In the genomic region with DNA sequence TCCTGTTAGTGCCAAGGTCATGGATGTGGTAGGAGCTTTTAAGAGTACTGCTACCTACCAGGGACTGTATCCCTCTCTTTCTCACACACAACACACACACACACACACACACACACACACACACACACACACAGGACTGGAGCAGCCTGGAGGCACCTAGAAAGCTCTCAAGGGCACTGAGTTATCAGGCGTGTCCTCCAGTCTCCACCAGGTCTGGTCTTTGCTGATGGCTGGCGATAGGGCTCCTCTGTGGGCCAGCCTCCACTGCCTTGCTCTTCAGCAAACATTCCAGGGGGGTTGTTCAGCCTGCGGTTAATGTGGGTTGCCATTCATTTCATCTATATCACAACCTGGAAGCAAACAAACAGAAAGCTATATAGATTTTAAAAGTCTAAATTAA, we compare ENCODE assay signal across 25 mouse cellular contexts. TPM values are rescaled to one million over a fixed set of nuclear protein-coding genes. Genes with fewer than 3 reads are reported as not detected.
DNase-seq lines count a peak whose midpoint lies in the region; ATAC-seq and TF ChIP-seq lines count a peak whose summit lies in the region.
"Had no signal": no experiment of that assay in that cellular context is flagged by ENCODE, and none has a peak within 500 bp of the region (broad histone marks: within the 10 kb centered on the region; RNA-seq: fewer than 3 reads in every experiment).

No protein-coding gene starts in this region.

- peaks cover 3% of the 10 kb centered on the region for H3K4me1 ChIP-seq in liver, embryonic 11.5 days (replicated peaks; ENCODE audit: control insufficient read depth, insufficient read depth, low read length)
- no peaks in the 10 kb centered on the region for H3K4me1 ChIP-seq in liver, embryonic 16.5 days (ENCODE audit: control insufficient read depth, low read depth, low read length)
- peaks cover 6% of the 10 kb centered on the region; the same call in 1 of the 2 replicates for H3K4me1 ChIP-seq in stomach, embryonic 14.5 days (ENCODE audit: control insufficient read depth, insufficient read depth, low read length)
- H3K4me1 ChIP-seq in midbrain, embryonic 13.5 days (replicated peaks) = no peaks in the 10 kb centered on the region
- H3K4me1 ChIP-seq: forebrain, embryonic 13.5 days; neural tube, embryonic 12.5 days had no signal

- no peak overlapping the region for H3K27ac ChIP-seq in liver, embryonic 11.5 days (ENCODE audit: low read depth, low read length)
- H3K27ac ChIP-seq in liver, embryonic 16.5 days (ENCODE audit: low read length) = no peak overlapping the region
- no peak overlapping the region for H3K27ac ChIP-seq in stomach, embryonic 14.5 days (ENCODE audit: low read length)
- no peak overlapping the region for H3K27ac ChIP-seq in midbrain, embryonic 13.5 days
- H3K27ac ChIP-seq: forebrain, embryonic 13.5 days; kidney, postnatal 0 days; limb, embryonic 10.5 days; limb, embryonic 15.5 days; neural tube, embryonic 12.5 days had no signal

- WGBS in liver, embryonic 11.5 days = 57% methylated on average over 3 of the region's 3 CpGs
- WGBS in liver, embryonic 16.5 days (ENCODE audit: insufficient replicate concordance) = 23% methylated on average over 3 of the region's 3 CpGs
- 77% methylated on average over 3 of the region's 3 CpGs for WGBS in stomach, embryonic 14.5 days
- WGBS in midbrain, embryonic 13.5 days = 91% methylated on average over 3 of the region's 3 CpGs

- H3K9me3 ChIP-seq in liver, embryonic 11.5 days (ENCODE audit: control insufficient read depth, low read length) = no peaks in the 10 kb centered on the region
- H3K9me3 ChIP-seq in liver, embryonic 16.5 days (replicated peaks; ENCODE audit: control insufficient read depth, low read length) = no peaks in the 10 kb centered on the region
- no peaks in the 10 kb centered on the region for H3K9me3 ChIP-seq in stomach, embryonic 14.5 days (ENCODE audit: control insufficient read depth, low read depth, low read length)
- no peaks in the 10 kb centered on the region for H3K9me3 ChIP-seq in midbrain, embryonic 13.5 days
- H3K9me3 ChIP-seq: forebrain, embryonic 13.5 days; limb, embryonic 10.5 days; limb, embryonic 15.5 days; megakaryocyte, embryonic 14.5 days; neural tube, embryonic 12.5 days had no signal

- TF ChIP-seq CTCF in C2C12 (IDR thresholded peaks at IDR 0.05; ENCODE audit: control insufficient read depth, insufficient read depth, insufficient read length) = no peak

- peak; percentile 79 for ATAC-seq in liver, embryonic 11.5 days (replicated peaks; ENCODE audit: low FRiP score)
- ATAC-seq in liver, embryonic 16.5 days (ENCODE audit: low read depth) = peak; percentile 51
- ATAC-seq in stomach, embryonic 14.5 days (ENCODE audit: insufficient number of reproducible peaks, insufficient read depth, low FRiP score, low read depth) = peak; percentile 26; the same call in 1 of the 2 replicates
- ATAC-seq in midbrain, embryonic 13.5 days = no peak
- ATAC-seq: activated CD4-positive, CD25-positive, alpha-beta regulatory T cell, adult 4 months; forebrain, embryonic 13.5 days; hindbrain, embryonic 16.5 days had no signal

- H3K4me2 ChIP-seq in liver, embryonic 11.5 days = no peak overlapping the region
- H3K4me2 ChIP-seq in liver, embryonic 16.5 days (ENCODE audit: low read depth, low read length) = no peak overlapping the region
- no peak overlapping the region for H3K4me2 ChIP-seq in stomach, embryonic 14.5 days (replicated peaks; ENCODE audit: low read depth, low read length)
- H3K4me2 ChIP-seq in midbrain, embryonic 13.5 days (replicated peaks) = no peak overlapping the region
- H3K4me2 ChIP-seq: forebrain, embryonic 13.5 days; limb, embryonic 15.5 days; neural tube, embryonic 12.5 days had no signal

- no peaks in the 10 kb centered on the region for H3K79me2 ChIP-seq in C2C12 (ENCODE audit: control insufficient read depth, insufficient read depth)

- no peaks in the 10 kb centered on the region for H3K36me3 ChIP-seq in C2C12 (ENCODE audit: control insufficient read depth, insufficient read depth)
- no peaks in the 10 kb centered on the region for H3K36me3 ChIP-seq in liver, embryonic 11.5 days (ENCODE audit: control insufficient read depth, insufficient read depth, low read length)
- no peaks in the 10 kb centered on the region for H3K36me3 ChIP-seq in liver, embryonic 16.5 days (ENCODE audit: control insufficient read depth, insufficient read depth)
- H3K36me3 ChIP-seq in stomach, embryonic 14.5 days (ENCODE audit: control insufficient read depth, insufficient read depth, low read length) = no peaks in the 10 kb centered on the region
- no peaks in the 10 kb centered on the region for H3K36me3 ChIP-seq in midbrain, embryonic 13.5 days
- H3K36me3 ChIP-seq: limb, embryonic 10.5 days; limb, embryonic 15.5 days; neural tube, embryonic 12.5 days had no signal

- no peak overlapping the region for H3ac ChIP-seq in C2C12 (ENCODE audit: control insufficient read depth, insufficient read length, low read depth)

- DNase-seq in liver, embryonic 11.5 days (ENCODE audit: low spot score) = no peak
- no peak for DNase-seq in ovary, adult 18-20 months (ENCODE audit: low spot score)
- DNase-seq in kidney, postnatal 4 days = no peak
- DNase-seq: adrenal gland, postnatal 10 days; cerebellum, adult 9-10 months; cerebellum, postnatal 36 days; gastrocnemius, postnatal 14 days; kidney, adult 2 months; layer of hippocampus, postnatal 36 days; lung, postnatal 36 days; midbrain, embryonic 14.5 days; thymus, postnatal 4 days had no signal

- no peaks in the 10 kb centered on the region for H3K27me3 ChIP-seq in C2C12 (ENCODE audit: control insufficient read depth, insufficient read depth, insufficient read length)
- H3K27me3 ChIP-seq in liver, embryonic 11.5 days (replicated peaks; ENCODE audit: control insufficient read depth, insufficient read depth, low read length) = no peaks in the 10 kb centered on the region
- no peaks in the 10 kb centered on the region for H3K27me3 ChIP-seq in liver, embryonic 16.5 days (ENCODE audit: control insufficient read depth, insufficient read depth, low read depth, low read length)
- no peaks in the 10 kb centered on the region for H3K27me3 ChIP-seq in stomach, embryonic 14.5 days (ENCODE audit: control insufficient read depth, insufficient read depth, low read length)
- H3K27me3 ChIP-seq in midbrain, embryonic 13.5 days = no peaks in the 10 kb centered on the region
- H3K27me3 ChIP-seq: CH12.LX; forebrain, embryonic 13.5 days; limb, embryonic 15.5 days; neural tube, embryonic 12.5 days had no signal

- no peaks in the 10 kb centered on the region for H3K79me3 ChIP-seq in C2C12 (ENCODE audit: low read depth)

- H3K4me3 ChIP-seq in C2C12 (ENCODE audit: insufficient read depth, poor library complexity, severe bottlenecking) = no peak overlapping the region
- H3K4me3 ChIP-seq in liver, embryonic 11.5 days (ENCODE audit: low read depth, low read length) = no peak overlapping the region
- H3K4me3 ChIP-seq in liver, embryonic 16.5 days (ENCODE audit: low read depth, low read length) = no peak overlapping the region
- no peak overlapping the region for H3K4me3 ChIP-seq in stomach, embryonic 14.5 days (ENCODE audit: low read depth, low read length)
- H3K4me3 ChIP-seq in midbrain, embryonic 13.5 days (replicated peaks) = no peak overlapping the region
- H3K4me3 ChIP-seq: forebrain, embryonic 13.5 days; limb, embryonic 10.5 days; limb, embryonic 15.5 days; megakaryocyte, embryonic 14.5 days; neural tube, embryonic 12.5 days had no signal

- no peak overlapping the region for H3K9ac ChIP-seq in liver, embryonic 11.5 days (ENCODE audit: low read depth, low read length)
- no peak overlapping the region for H3K9ac ChIP-seq in liver, embryonic 16.5 days (ENCODE audit: low read depth, low read length)
- H3K9ac ChIP-seq in stomach, embryonic 14.5 days (replicated peaks; ENCODE audit: low read depth, low read length) = no peak overlapping the region
- no peak overlapping the region for H3K9ac ChIP-seq in midbrain, embryonic 13.5 days (replicated peaks)
- H3K9ac ChIP-seq: forebrain, embryonic 13.5 days; limb, embryonic 15.5 days; neural tube, embryonic 12.5 days had no signal

TF ChIP-seq in C2C12, 6 proteins besides CTCF, POLR2A, EP300 and RAD21:
- TF ChIP-seq MYOD1 (IDR thresholded peaks at IDR 0.05; ENCODE audit: control insufficient read depth, insufficient read length, low read depth) (peak; percentile 19), USF1 (IDR thresholded peaks at IDR 0.05; ENCODE audit: low read depth) (no peak), MYOG (IDR thresholded peaks at IDR 0.05; ENCODE audit: control insufficient read depth, extremely low read depth, insufficient read length) (no peak), FOSL1 (IDR thresholded peaks at IDR 0.05; ENCODE audit: insufficient read depth, low read length, poor library complexity, severe bottlenecking) (no peak)

RNA-seq across cellular contexts. Expression of a gene that starts 17.0 kb away (rescaled TPM):
- 16.8 TPM for polyA plus RNA-seq in C2C12 (2012; fragmentation: generic; extraction: Trizol)
- polyA plus RNA-seq in liver, embryonic 11.5 days (2014; fragmentation: Nextera tagmentation; extraction: Ambion mirVana) = 33.1 and 36.8 TPM in 2 replicates
- 7.6 and 8.5 TPM in 2 replicates for polyA plus RNA-seq in liver, embryonic 16.5 days (2015; fragmentation: Nextera tagmentation; extraction: Ambion mirVana)
- polyA plus RNA-seq in stomach, embryonic 14.5 days (2014; fragmentation: Nextera tagmentation; extraction: Ambion mirVana) = 27.7 and 31.7 TPM in 2 replicates
- 32.9 and 35.2 TPM in 2 replicates for polyA plus RNA-seq in midbrain, embryonic 13.5 days (2015; fragmentation: Nextera tagmentation; extraction: Ambion mirVana)
